Comparison of ENCODE assay signal across 22 mouse cellular contexts in genomic region chr13:112237377-112237776, GRCm38 (mm10). TPM values are rescaled to one million over a fixed set of nuclear protein-coding genes. Genes with fewer than 3 reads are reported as not detected.
"Had no signal": no experiment of that assay in that cellular context is flagged by ENCODE, and none has a peak within 500 bp of the region (broad histone marks: within the 10 kb centered on the region; RNA-seq: fewer than 3 reads in every experiment).

No protein-coding gene starts in this region.

- H3K9me3 ChIP-seq: heart, embryonic 10.5 days; hindbrain, embryonic 12.5 days; intestine, embryonic 15.5 days; limb, embryonic 10.5 days; liver, embryonic 12.5 days had no signal

- H3K4me1 ChIP-seq: heart, embryonic 10.5 days; heart, embryonic 12.5 days; intestine, embryonic 15.5 days; liver, embryonic 12.5 days had no signal

- H3K27ac ChIP-seq: gastrocnemius, adult 2 months; heart, embryonic 10.5 days; hindbrain, embryonic 10.5 days; hindbrain, embryonic 12.5 days; hindbrain, embryonic 14.5 days; intestine, embryonic 15.5 days; kidney, postnatal 0 days; layer of hippocampus, adult 2 months; left cerebral cortex, adult 2 months; limb, embryonic 10.5 days; limb, embryonic 12.5 days; liver, embryonic 12.5 days; liver, embryonic 14.5 days had no signal

- H3K9ac ChIP-seq: heart, embryonic 12.5 days; hindbrain, embryonic 12.5 days; hindbrain, embryonic 14.5 days; intestine, embryonic 15.5 days; limb, embryonic 12.5 days; liver, embryonic 12.5 days; liver, embryonic 14.5 days had no signal

- ATAC-seq: hindbrain, embryonic 16.5 days; inflammation-experienced regulatory T-cells, adult 6 months; intestine, embryonic 15.5 days; intestine, postnatal 0 days; liver, embryonic 12.5 days had no signal

- H3K27me3 ChIP-seq: heart, embryonic 12.5 days; intestine, embryonic 15.5 days; limb, embryonic 12.5 days; liver, embryonic 12.5 days had no signal

- H3K36me3 ChIP-seq: heart, embryonic 10.5 days; heart, embryonic 12.5 days; hindbrain, embryonic 10.5 days; hindbrain, embryonic 12.5 days; intestine, embryonic 15.5 days; limb, embryonic 10.5 days; limb, embryonic 12.5 days; liver, embryonic 12.5 days had no signal

- DNase-seq: gastrocnemius, postnatal 10 days; kidney, adult 18-20 months; kidney, adult 8-10 months had no signal

- H3K4me2 ChIP-seq: heart, embryonic 12.5 days; hindbrain, embryonic 12.5 days; hindbrain, embryonic 14.5 days; intestine, embryonic 15.5 days; limb, embryonic 12.5 days; liver, embryonic 12.5 days had no signal

- H3K4me3 ChIP-seq: gastrocnemius, adult 2 months; heart, embryonic 10.5 days; heart, embryonic 12.5 days; hindbrain, embryonic 10.5 days; hindbrain, embryonic 12.5 days; intestine, embryonic 15.5 days; layer of hippocampus, adult 2 months; left cerebral cortex, adult 2 months; limb, embryonic 10.5 days; limb, embryonic 12.5 days; liver, embryonic 12.5 days had no signal

RNA-seq across cellular contexts. Expression of gene Ankrd55, which starts 50.9 kb away (rescaled TPM):
- total RNA-seq: gastrocnemius, adult 2 months; gastrocnemius, postnatal 10 days; gastrocnemius, postnatal 25 days; heart, postnatal 4 days had no signal
- polyA plus RNA-seq: heart, embryonic 10.5 days had no signal
